Mouse (Mus musculus): ENCODE results near the gene Vps36.

Vps36 gene

GRCm38 (mm10) chr8:22214826-22215225 lies 22.2 kb downstream of the Vps36 start:
- DNase-seq (ENCODE audit: low spot score), result no peak

DNA sequence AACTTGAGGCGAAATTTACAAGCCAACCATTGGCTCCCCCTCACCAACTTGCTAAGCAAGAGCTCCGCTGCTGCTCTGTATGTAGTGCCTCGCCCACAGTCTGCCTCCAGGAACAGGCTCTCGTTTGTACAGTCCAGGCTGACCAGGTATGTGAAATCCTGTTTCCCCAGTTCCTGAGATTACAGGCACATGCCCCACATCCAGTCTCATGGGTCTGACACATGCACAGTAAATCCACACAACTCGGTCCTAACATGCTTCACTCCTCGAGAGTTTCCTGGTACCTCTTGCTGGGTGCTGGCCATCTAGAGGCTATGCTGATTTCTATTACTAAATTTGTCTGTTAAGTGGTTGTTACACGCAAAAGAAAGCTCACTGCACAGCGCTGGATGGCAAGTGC lies 33.8 kb downstream of the Vps36 start:
- DNase-seq (ENCODE audit: low spot score), result no peak

GRCm38 (mm10) chr8:22227061-22227877 lies 34.7 kb downstream of the Vps36 start, which contains the start of gene Thsd1:
Gene Thsd1 (plus strand): TSS chr8:22227313.
- peak; percentile 10 for DNase-seq (ENCODE audit: low spot score)

DNA sequence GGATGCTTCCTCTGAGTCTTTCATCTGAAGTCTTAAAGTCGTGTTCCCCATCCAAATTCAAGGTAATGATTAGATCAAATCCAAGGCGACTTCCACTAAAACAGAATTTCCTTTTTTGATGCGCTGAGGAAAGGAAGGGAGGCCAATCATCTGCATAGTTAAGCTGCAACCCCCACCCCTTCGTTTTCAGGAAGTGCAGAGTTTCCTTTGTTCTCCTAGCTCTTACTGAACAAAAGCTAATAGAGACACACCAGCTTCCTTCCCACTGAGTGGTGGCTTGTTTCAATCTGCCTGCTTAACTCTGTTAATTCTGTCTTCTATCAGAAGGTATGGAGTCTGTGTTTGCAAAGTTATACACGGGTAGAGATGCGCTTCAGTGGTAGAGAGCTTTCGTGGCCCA lies 36.0 kb downstream of the Vps36 start:
- no peak for DNase-seq (ENCODE audit: low spot score)

DNA sequence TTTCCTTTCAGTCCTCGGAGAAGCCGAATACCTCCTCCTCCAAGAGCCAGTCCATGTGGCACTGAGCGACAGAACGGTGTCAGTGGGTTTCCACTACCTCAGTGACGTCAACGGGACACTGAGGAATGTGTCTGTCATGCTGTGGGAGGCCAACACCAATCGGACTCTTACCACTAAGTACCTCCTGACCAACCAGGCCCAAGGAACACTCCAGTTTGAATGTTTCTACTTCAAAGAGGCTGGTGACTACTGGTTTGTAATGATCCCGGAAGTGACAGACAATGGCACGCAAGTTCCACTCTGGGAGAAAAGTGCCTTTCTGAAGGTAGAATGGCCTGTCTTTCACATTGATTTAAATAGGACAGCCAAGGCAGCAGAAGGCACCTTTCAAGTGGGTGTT lies 50.4 kb downstream of the Vps36 start:
- DNase-seq (ENCODE audit: low spot score), result no peak

- DNase-seq (ENCODE audit: low spot score), result no peak
Measured at GRCm38 (mm10) chr8:22245663-22246062, 53.1 kb downstream of the Vps36 start.

GRCm38 (mm10) chr8:22247956-22248355 lies 55.3 kb downstream of the Vps36 start:
- DNase-seq (ENCODE audit: low spot score), result no peak

GRCm38 (mm10) chr8:22249080-22249479 lies 56.5 kb downstream of the Vps36 start:
- DNase-seq (ENCODE audit: low spot score), result no peak

DNA sequence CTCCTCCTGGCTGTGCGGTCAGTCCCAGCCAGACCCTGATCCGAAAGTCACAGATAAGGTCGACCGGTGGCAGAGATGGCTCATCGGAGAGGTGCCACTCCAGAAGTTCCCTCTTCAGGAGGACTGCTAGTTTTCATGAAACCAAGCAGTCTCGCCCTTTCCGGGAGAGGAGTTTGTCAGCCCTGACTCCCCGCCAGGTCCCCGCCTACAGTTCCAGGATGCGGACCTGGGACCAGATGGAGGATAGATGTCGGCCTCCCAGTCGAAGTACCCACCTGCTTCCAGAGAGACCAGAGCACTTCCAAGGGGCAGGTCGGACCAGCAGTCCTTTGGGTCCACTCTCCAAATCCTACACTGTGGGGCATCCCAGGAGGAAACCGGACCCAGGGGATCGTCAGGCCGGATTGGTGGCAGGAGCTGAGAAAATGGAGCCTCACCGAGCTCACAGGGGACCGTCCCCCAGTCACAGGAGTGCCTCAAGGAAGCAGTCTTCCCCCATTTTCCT lies 66.4 kb downstream of the Vps36 start:
- no peak for DNase-seq (ENCODE audit: low spot score)

DNA sequence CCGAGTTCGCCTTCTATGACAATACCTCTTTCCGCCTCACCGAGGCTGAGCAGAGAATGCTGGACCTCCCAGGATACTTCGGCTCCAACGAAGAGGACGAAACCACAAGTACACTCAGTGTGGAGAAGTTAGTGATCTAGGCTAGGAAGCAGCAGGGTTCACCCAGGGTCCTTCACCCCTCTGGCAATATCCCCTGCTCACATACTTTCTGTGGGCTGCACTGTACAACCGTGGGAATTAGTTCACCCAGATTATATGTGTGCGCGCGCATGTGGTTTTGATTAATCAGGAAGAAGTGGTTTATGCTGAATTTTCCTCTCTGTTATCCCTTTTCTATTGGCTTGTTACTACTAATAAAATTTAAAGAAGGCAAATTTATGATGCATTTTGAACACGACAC lies 66.9 kb downstream of the Vps36 start:
- DNase-seq (ENCODE audit: low spot score), result no peak

GRCm38 (mm10) chr8:22260091-22260722 lies 67.6 kb downstream of the Vps36 start:
- DNase-seq (ENCODE audit: low spot score), result no peak

GRCm38 (mm10) chr8:22262267-22262666 lies 69.7 kb downstream of the Vps36 start:
- no peak for DNase-seq (ENCODE audit: low spot score)

DNA sequence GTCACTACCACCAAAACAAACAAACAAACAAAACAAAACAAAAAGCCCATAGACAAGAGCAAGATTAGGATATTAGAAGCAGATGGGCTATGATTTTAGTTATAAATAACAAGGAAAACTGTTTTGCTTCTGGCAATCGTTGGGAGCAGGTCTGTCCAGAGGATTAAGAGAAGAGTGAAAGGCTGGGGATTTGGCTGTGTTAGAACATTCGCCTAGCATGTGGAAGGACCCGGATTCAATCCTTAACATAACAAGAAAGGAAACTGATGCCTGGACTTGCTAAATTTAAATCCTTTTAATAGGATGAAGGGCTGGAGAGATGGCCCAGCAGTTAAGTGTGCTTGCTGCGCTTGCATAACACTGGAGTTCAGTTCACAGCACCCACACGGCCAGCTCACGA lies 71.7 kb downstream of the Vps36 start:
- DNase-seq (ENCODE audit: low spot score), result no peak

DNA sequence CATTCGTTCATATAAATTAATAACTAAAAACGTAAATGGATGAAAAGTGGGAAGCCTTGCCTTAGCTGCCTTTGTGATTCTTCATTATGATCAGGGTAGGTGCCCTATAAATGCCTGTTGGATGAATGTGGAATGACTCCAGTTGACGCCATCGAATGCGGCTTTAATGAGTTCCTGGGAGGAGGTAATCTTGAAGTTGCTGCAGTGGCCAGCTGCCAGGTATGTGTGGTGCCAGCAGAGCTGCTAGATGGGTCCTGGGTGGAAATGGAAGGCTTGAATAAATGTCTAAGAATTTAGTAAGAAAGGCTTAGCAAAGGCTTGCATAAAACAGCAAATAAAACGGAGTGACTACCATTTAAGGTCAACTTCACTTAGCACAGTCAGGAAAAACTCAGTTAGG lies 72.2 kb downstream of the Vps36 start:
- DNase-seq (ENCODE audit: low spot score), result no peak

DNA sequence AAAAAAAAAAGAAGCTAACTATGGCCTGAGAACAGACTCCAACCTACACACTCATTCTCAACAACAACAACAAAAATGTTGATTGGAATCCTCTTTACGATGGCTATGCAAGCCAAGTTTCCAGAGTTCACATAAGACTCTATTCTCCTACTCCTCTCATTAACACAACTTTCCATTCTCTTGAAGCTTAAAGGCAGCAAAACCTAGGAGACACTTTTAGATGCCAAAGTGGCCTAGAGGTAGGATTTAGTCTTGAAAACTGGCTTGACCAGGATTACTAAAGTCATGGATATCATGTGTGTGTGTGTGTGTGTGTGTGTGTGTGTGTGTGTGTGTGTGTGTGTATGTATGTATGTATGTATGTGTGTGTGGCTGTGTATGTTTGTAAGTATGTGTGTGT lies 72.6 kb downstream of the Vps36 start:
- DNase-seq (ENCODE audit: low spot score), result no peak

GRCm38 (mm10) chr8:22266809-22267208 lies 74.2 kb downstream of the Vps36 start:
- no peak for DNase-seq (ENCODE audit: low spot score)
